Mouse (Mus musculus): ENCODE measurements around the gene Entpd2. TPM values are rescaled to one million over a fixed set of nuclear protein-coding genes. Genes with fewer than 3 reads are reported as not detected.

Entpd2 gene
- polyA plus RNA-seq, 1 experiment from 2014 or later: 13.0 TPM

DNA sequence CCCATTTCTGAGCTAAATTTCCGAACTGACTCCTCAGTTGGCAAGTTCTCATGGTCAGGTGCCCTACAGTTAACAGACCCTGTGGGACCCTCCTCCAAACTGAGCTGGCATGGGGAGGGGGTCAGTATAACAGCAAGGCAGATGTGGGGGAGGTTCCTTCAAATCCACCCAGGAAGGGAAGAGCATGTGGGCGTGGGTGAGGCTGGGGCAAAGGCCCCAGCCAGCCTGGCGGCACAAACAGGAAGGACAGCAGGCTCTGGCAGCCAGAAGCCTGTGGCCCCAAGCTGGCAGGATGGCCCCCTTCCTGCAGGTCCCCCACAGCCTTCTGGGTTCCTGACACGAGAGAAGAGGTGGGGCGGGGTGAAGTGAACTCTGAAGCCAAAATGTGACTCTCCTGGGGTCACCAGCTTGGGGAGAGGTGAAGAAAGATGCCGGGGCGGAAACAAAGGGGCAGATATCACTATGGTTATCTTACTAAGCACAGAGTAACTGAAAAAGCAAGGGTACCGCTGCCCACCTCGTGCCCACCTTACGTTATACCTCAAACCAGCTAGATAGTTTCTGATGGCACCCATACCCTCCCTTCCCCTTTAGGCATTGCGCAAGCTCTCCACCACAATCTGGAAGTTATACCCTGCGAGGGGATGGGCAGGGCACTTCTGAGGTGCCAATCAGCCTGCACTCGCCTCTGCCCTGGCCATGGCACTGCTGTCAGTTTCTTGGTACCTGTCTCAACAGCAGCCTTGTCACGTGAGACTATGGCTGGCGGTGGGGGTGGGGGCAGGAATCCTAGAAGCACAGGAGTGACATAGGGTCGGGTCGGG, 27.1 kb downstream of the Entpd2 start, which contains the start of gene Fut7:
Gene Fut7 (plus strand): TSS at position 681 of the 824 bp plus-strand sequence.
- H3K4me1 ChIP-seq: no peaks in the 10 kb centered on the region
- no peak within 1 kb of the TSS for H3K4me3 ChIP-seq (replicated peaks)
- no peak for ATAC-seq (ENCODE audit: insufficient read depth, low FRiP score, low read depth)
- no peak within 1 kb of the TSS for H3K9ac ChIP-seq
- H3K27ac ChIP-seq: no peak within 1 kb of the TSS
- peaks cover 24% of the 10 kb centered on the region; the same call in 1 of the 2 replicates for H3K27me3 ChIP-seq (replicated peaks)
- no peak within 1 kb of the TSS; the same call in 1 of the 2 replicates for H3K4me2 ChIP-seq
- no peaks in the 10 kb centered on the region for H3K36me3 ChIP-seq
- 56% methylated on average over 17 of the region's 17 CpGs for WGBS
- H3K9me3 ChIP-seq: no peaks in the 10 kb centered on the region

DNA sequence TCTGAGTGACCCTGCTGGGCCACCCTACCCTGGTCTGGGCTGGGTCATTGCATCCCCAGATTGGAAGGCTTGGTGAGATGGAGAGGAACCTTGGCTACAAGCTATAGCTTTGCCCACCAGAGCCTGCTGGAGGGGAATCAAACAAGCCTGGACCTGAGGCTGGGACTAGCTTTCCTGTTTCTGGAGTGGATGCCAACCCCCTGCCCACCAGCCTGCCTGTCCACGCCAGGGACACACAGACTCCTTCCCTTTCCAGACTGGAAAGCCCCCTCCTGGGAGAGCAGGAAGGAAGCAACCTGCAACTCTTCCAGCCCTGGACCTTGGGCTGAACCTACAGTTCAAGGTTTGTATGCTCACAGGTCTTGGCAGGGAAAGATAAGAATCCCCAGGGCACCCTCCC, 28.0 kb downstream of the Entpd2 start:
- Histone ChIP-seq H3K9ac (no peak overlapping the region), H3K9me3 (no peaks in the 10 kb centered on the region), H3K4me3 (replicated peaks) (no peak overlapping the region), H3K36me3 (no peaks in the 10 kb centered on the region), H3K27ac (no peak overlapping the region), H3K4me2 (no peak overlapping the region), H3K4me1 (peaks cover 2% of the 10 kb centered on the region; the same call in 1 of the 2 replicates), H3K27me3 (replicated peaks) (peaks cover 24% of the 10 kb centered on the region; the same call in 1 of the 2 replicates)
- 71% methylated on average over 1 of the region's 1 CpGs for WGBS
- no peak for ATAC-seq (ENCODE audit: insufficient read depth, low FRiP score, low read depth)

DNA sequence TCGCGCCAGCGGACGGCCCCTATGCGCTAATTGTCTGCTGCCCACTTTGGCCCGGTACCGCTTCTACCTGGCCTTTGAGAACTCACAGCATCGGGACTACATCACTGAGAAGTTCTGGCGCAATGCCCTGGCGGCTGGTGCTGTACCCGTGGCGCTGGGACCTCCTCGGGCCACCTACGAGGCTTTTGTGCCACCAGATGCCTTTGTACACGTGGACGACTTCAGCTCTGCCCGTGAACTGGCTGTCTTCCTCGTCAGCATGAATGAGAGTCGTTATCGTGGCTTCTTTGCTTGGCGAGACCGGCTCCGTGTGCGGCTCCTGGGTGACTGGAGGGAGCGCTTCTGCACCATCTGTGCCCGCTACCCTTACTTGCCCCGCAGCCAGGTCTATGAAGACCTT, 29.8 kb downstream of the Entpd2 start:
- Histone ChIP-seq H3K9me3 (no peaks in the 10 kb centered on the region), H3K27ac (no peak overlapping the region), H3K4me2 (no peak overlapping the region), H3K4me1 (peaks cover 5% of the 10 kb centered on the region; the same call in 1 of the 2 replicates), H3K27me3 (replicated peaks) (peaks cover 24% of the 10 kb centered on the region; the same call in 1 of the 2 replicates), H3K9ac (no peak overlapping the region), H3K4me3 (replicated peaks) (no peak overlapping the region), H3K36me3 (no peaks in the 10 kb centered on the region)
- ATAC-seq (ENCODE audit: insufficient read depth, low FRiP score, low read depth): no peak
- WGBS: 50% methylated on average over 27 of the region's 27 CpGs

GRCm38 (mm10) chr2:25426721-25427191, 31.1 kb downstream of the Entpd2 start:
- 22% methylated on average over 5 of the region's 5 CpGs for WGBS

GRCm38 (mm10) chr2:25427256-25427655, 31.6 kb downstream of the Entpd2 start:
- no peak for ATAC-seq (ENCODE audit: insufficient read depth, low FRiP score, low read depth)
- no peak overlapping the region for H3K4me3 ChIP-seq (replicated peaks)

More at GRCm38 (mm10) chr2:25426721-25427191, 31.1 kb downstream of the Entpd2 start:
- H3K27me3 ChIP-seq (replicated peaks): peaks cover 24% of the 10 kb centered on the region; the same call in 1 of the 2 replicates
- H3K36me3 ChIP-seq: no peaks in the 10 kb centered on the region
- no peak overlapping the region for H3K9ac ChIP-seq
- H3K9me3 ChIP-seq: no peaks in the 10 kb centered on the region
- ATAC-seq (ENCODE audit: insufficient read depth, low FRiP score, low read depth): no peak
- no peak overlapping the region for H3K27ac ChIP-seq
- peaks cover 5% of the 10 kb centered on the region; the same call in 1 of the 2 replicates for H3K4me1 ChIP-seq
- H3K4me3 ChIP-seq (replicated peaks): no peak overlapping the region
- no peak overlapping the region for H3K4me2 ChIP-seq

DNA sequence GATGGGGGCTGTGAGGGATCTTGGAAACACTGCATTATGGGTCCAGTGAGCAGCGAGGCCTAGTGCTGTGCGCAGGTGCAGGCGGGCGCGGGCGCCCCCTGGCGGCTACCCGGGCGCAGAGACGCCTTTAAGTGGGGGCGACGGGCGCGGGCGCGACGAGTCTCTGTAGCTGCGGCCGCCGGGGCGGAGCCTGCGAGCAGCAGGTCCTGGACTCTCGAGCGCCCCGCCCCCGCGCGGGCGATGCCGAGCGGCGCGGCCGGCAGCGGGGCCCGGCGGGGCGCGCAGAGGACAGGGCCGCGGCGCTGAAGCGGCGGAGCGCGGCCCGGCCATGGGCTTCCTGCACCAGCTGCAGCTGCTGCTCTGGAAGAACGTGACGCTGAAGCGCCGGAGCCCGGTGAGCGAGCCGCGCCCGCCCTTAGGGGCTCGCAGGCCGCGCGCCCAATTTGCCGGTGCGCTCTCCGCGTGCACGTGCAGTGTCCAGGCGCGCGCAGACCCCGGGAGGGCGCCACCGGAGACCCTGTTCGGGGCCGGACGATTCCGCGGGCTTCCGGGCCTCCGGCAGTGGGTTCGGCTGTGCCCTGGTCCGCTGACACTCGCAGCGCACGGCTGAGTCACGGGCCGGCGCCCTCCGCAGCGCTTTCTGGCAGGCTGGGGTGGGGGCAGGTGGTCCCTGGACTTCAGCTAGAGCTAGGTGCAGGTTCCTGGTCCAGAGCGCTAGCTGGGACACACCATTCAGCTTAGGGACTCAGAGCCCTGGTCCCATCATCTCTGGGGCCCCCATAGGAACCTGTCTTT, 33.0 kb downstream of the Entpd2 start, which contains the start of gene Abca2:
Gene Abca2 (plus strand): TSS at position 262 of the 795 bp plus-strand sequence.
- Histone ChIP-seq H3K4me1 (peaks cover 5% of the 10 kb centered on the region; the same call in 1 of the 2 replicates), H3K36me3 (no peaks in the 10 kb centered on the region), H3K4me3 (replicated peaks) (peak within 1 kb of the TSS; percentile 63), H3K9ac (peak within 1 kb of the TSS; percentile 48), H3K27me3 (replicated peaks) (peaks cover 24% of the 10 kb centered on the region; the same call in 1 of the 2 replicates), H3K4me2 (peak within 1 kb of the TSS; percentile 87), H3K9me3 (no peaks in the 10 kb centered on the region), H3K27ac (no peak within 1 kb of the TSS)
- under 1% methylated on average over 84 of the region's 89 CpGs for WGBS
- peak; percentile 91 for ATAC-seq (ENCODE audit: insufficient read depth, low FRiP score, low read depth)

More at GRCm38 (mm10) chr2:25427256-25427655, 31.6 kb downstream of the Entpd2 start:
- H3K4me1 ChIP-seq: peaks cover 5% of the 10 kb centered on the region; the same call in 1 of the 2 replicates
- no peak overlapping the region for H3K4me2 ChIP-seq
- 84% methylated on average over 5 of the region's 5 CpGs for WGBS
- H3K9ac ChIP-seq: no peak overlapping the region
- no peaks in the 10 kb centered on the region for H3K36me3 ChIP-seq
- no peak overlapping the region for H3K27ac ChIP-seq
- H3K9me3 ChIP-seq: no peaks in the 10 kb centered on the region
- peaks cover 24% of the 10 kb centered on the region; the same call in 1 of the 2 replicates for H3K27me3 ChIP-seq (replicated peaks)

- Histone ChIP-seq H3K27me3 (replicated peaks) (peaks cover 22% of the 10 kb centered on the region; the same call in 1 of the 2 replicates), H3K4me2 (no peak overlapping the region), H3K27ac (no peak overlapping the region), H3K36me3 (no peaks in the 10 kb centered on the region), H3K4me3 (replicated peaks) (no peak overlapping the region), H3K9me3 (no peaks in the 10 kb centered on the region), H3K9ac (no peak overlapping the region), H3K4me1 (peaks cover 5% of the 10 kb centered on the region; the same call in 1 of the 2 replicates)
- WGBS: 72% methylated on average over 5 of the region's 5 CpGs
- no peak for ATAC-seq (ENCODE audit: insufficient read depth, low FRiP score, low read depth)
Observed at GRCm38 (mm10) chr2:25429435-25430180, 33.9 kb downstream of the Entpd2 start.

DNA sequence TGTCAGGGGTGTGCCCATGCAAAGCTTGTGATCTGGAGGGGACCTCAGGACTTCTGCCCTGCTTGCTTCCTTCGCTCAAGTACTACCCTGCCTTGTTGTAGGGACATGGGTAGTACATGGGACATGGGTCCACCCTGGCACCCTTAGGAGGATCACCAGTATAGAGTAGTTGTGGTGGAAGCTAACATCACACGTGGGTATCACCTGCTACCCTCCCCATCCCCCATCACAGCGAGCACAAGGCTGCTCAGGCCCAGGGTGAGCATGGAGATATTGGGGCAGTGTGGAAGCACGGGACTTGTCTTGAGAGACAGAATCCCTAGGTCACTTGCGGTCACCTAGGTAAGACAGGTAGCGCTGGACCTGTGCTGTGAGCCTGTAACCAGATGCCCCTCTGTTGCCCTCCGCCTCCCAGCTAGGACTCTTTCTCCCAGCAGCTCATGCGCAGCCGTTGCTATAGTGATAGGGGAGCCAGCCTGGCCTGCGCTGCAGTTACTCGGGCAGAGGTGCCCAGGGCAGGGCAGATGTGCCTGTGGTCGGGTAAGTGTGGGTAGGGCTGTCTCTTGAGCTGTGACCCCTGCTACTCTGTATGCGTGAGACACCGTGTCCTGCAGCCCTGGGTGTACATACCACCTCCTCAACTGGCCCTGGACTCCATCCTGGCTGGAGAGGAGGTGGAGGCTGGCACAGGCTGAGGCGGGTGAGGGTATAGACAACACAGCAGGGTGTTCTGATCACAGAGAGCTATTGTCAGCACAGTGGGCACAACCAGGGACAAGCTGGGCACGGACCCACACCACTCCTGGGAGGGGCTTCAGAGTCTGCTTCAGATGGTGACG, 34.9 kb downstream of the Entpd2 start:
- H3K27ac ChIP-seq: no peak overlapping the region
- H3K4me3 ChIP-seq (replicated peaks): no peak overlapping the region
- H3K36me3 ChIP-seq: no peaks in the 10 kb centered on the region
- H3K9me3 ChIP-seq: no peaks in the 10 kb centered on the region
- H3K9ac ChIP-seq: no peak overlapping the region
- H3K4me2 ChIP-seq: no peak overlapping the region
- no peak for ATAC-seq (ENCODE audit: insufficient read depth, low FRiP score, low read depth)
- H3K27me3 ChIP-seq (replicated peaks): peaks cover 12% of the 10 kb centered on the region; the same call in 1 of the 2 replicates
- H3K4me1 ChIP-seq: peaks cover 5% of the 10 kb centered on the region; the same call in 1 of the 2 replicates
- WGBS: 75% methylated on average over 17 of the region's 17 CpGs

DNA sequence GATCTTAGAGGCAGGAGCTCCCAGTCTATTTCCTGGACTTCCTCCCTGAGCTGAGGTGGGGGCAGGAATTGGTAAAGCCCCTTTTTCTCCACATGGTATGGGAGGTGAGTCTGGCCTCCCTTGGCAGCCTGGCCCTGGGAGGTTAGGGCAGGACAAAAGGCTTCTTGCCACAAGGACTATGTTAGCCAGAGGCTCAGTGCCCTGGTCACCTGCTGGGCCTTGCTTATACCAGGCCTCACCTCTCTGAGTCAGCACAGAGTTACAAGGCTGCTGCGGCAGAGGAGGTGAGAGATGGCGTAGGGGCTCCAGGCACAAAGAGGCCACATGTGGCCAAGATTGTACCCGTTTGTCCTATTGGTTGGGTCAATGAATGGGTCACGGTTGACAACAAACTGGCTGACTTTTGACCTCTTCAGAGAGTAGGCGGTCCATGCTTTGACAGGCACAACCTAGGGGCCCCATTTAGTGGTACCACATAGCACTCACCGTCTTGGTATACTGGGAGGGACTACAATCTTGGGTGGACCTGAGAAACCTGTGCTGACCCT, 35.7 kb downstream of the Entpd2 start:
- peaks cover 4% of the 10 kb centered on the region; the same call in 1 of the 2 replicates for H3K27me3 ChIP-seq (replicated peaks)
- peaks cover 5% of the 10 kb centered on the region; the same call in 1 of the 2 replicates for H3K4me1 ChIP-seq
- H3K4me3 ChIP-seq (replicated peaks): no peak overlapping the region
- ATAC-seq (ENCODE audit: insufficient read depth, low FRiP score, low read depth): no peak
- WGBS: 73% methylated on average over 6 of the region's 6 CpGs
- no peaks in the 10 kb centered on the region for H3K9me3 ChIP-seq
- no peak overlapping the region for H3K9ac ChIP-seq
- H3K4me2 ChIP-seq: no peak overlapping the region
- H3K27ac ChIP-seq: no peak overlapping the region
- no peaks in the 10 kb centered on the region for H3K36me3 ChIP-seq

Measured in stomach, embryonic 15.5 days (tissue).